Mouse (Mus musculus) inflammation-experienced regulatory T-cells, adult 6 months (primary cell): ENCODE data around the gene Olfr56. TPM values are rescaled to one million over a fixed set of nuclear protein-coding genes. Genes with fewer than 3 reads are reported as not detected.
"Not testable (repeated sequence)": the region's sequence is repeated elsewhere in the genome, so short reads cannot be mapped to it uniquely, and the experiment has no call there.

ENCODE experiments used
- ATAC-seq: one replicate; pipeline ENCODE4 v1.8.0; 2017
- polyA plus RNA-seq, 3 experiments: library from polyadenylated mRNA; unstranded; fragments of 100-300 nt; shearing (Covaris generic); gene quantifications; one replicate each; pipeline ENCODE4 v1.2.1; 2017

Olfr56 gene
- under 1 TPM; 0.40 to 0.94 (median 0.52) TPM for polyA plus RNA-seq

DNA sequence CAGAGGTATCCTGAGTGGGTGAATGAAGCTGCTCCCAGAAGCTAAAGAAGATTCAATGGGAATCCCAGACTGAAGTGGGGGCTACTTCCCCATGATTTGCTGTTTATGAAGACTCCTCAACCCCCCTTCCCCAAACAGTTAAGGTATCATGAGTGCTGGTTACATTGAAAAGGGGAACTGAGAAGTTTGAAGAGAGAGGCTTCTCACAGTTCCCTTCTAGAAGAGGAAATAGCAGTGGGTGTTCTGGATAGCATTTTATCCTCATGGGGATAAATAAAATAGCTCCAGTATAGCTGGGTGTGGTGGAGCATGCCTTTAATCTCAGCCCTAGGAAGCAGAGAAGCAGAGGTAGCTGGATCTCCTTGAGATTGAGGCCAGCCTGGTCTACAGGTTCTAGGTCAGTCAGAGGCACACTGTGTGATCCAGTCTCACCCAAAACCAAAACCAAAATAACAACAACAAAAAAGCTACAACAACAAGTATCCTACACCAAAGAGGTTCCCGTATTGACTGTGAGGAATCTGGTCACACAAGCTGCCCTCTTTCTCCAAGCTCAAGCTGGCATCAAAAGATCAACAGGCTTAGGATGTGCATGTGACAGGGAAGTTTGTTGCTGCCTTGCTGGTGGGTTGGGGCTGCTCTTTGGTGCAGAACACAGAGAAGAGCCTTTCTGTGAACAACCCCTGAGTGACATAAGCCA, at the start of gene Olfr56:
Gene Olfr56 (plus strand): TSS at position 650 of the 700 bp plus-strand sequence.
- not testable (repeated sequence) for ATAC-seq

DNA sequence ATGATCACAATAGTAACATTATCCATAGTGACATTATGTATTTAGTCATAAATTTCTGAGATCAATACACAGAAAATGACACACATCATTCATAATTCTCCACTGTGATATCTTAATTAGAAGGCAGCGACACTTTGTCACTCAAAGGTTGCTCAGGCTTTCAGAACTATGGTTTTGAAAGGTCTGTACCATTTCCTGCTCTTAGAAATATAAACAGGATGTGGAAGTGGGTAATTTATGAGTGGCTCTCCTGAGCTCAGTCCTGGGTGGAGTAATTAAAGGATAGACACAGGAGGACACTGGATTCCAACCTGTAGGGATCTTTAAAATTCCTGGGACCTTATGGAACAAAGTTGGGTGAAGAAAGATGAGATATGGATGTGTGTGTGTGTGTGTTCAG, 45.3 kb upstream of the Olfr56 start:
- peak; percentile 93 for ATAC-seq

DNA sequence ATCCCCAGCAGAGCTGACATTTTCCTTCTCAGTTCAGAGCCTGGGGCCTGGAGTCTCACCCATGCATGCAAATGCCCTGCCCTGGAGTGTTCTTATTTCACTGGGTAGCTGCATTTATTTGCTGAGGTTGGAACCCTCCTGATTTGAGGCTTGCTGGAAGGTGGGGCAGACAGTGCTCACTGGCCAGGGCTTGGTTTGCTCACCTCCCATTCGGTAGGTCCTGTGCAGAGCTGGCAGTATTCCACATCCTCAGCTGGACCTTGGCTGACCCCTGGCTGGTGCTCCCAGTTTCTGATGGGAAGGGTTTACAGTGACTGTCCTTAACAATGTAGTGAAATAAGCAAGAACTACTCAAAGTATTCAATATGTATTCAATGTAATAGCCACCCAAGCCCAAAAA, 44.8 kb upstream of the Olfr56 start:
- peak; percentile 32 for ATAC-seq

DNA sequence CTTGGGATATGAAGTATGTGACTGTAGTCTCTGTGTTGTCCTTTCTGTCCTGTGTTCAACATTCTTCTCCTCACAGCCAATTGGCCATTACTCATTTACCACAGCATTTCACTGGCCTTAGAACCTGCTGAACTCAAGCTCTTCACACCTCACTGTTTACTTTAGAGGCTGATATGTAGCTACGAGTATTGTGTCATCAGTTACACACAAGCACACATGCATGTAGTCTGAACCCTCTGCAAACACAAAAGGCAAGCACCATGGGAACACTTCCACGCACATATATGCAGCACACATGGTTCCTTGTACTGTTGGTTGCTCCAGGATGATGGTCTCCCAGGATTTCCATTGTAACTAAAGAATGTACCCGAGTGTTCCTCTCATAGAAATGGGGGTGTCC, 43.4 kb upstream of the Olfr56 start:
- ATAC-seq, result not testable (repeated sequence)

DNA sequence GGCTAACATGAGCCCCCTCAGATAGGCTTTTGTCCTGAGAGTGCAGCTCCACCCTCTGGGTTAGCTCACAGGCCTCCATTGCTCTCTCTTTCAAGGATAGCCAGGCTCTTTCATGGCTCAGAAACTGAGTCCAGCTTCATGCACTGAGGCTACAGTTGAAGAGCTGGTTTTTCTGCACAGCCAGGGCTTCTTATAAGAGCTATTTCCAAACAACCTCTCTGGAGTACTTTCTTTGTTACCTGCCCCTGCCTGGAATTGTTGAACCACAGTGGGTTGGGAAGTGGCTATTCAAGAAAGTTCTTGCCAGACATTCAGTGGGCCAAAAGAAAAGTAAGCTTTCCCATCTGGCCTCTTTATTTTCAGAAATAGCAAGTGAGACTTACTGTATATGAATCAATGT, 39.4 kb upstream of the Olfr56 start:
- ATAC-seq, result not testable (repeated sequence)

DNA sequence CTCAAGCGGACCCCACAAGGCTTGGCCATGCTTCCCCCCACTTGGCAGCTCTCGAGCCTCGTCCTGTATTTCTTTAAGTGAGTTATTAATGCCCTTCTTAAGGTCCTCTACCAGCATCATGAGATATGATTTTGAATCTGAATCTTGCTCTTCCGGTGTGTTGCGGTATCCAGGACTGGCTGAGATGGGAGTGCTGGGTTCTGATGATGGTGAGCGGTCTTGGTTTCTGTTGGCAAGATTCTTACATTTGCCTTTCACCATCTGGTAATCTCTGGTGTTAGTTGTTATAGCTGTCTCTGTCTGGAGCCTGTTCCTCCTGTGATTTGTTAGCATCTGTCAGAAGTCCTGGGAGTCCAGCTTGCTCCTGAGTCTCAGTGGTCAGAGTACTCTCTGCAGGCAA, 32.6 kb upstream of the Olfr56 start, which contains the start of gene Psme2b:
Gene Psme2b (minus strand): TSS at position 101 of the 400 bp plus-strand sequence.
- not testable (repeated sequence) for ATAC-seq

DNA sequence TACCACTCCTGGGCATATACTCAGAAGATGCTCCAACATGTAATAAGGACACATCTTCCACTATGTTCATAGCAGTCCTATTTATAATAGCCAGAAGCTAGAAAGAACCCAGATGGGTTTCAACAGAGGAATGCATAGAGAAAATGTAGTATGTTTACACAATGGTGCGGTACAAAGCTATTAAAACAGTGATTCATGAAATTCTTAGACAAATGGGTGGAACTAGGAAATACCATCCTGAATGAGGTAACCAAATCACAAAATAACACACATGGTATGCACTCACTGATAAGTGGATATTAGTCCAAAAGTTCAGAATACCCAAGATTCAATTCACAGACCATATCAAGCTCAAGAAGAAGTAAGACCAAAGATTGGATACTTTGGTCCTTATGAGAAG, 4.0 kb upstream of the Olfr56 start:
- not testable (repeated sequence) for ATAC-seq

DNA sequence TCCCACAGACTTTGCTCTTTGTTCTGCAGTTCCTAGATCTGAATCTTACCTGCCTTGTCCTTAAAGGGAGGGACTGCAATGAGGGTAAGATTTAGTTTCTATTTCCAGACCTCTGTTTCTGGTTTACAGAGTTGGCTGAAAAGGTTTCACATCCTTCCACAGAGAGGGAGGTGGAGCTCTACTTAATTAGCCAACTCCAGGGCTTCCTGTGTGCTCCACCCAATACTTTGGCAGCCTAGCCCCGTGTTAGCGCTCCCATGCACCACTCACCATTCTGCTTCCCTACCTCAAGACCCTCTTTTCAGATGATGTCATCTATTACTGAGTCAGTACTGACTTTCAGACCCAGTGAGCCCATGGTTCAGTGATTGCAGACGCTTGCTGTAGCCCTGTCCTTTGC, 562 bp downstream of the Olfr56 start, which contains the start of gene 9930111J21Rik1:
Gene 9930111J21Rik1 (minus strand): TSS at position 148 of the 400 bp plus-strand sequence.
- ATAC-seq, result peak; percentile 78

DNA sequence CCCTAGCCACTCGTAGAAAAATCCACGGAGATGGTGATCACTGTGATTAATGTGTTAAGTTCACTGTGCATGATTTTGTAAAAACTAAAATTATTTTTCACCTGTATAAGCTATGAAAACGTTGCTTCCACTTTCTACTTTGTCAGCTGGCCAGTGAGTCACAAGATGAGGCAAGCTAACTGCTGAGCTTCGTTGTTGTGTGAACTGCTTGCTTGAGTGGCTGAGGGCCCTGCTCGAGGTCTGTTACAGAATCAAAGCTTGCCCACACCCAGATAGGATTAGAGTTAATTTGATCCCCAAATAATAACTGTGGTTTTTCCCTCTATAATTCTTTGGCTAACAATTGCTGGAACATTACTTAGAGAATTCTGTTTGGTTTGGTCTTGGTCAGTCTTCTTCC, 1.4 kb downstream of the Olfr56 start:
- ATAC-seq, result peak; percentile 17

DNA sequence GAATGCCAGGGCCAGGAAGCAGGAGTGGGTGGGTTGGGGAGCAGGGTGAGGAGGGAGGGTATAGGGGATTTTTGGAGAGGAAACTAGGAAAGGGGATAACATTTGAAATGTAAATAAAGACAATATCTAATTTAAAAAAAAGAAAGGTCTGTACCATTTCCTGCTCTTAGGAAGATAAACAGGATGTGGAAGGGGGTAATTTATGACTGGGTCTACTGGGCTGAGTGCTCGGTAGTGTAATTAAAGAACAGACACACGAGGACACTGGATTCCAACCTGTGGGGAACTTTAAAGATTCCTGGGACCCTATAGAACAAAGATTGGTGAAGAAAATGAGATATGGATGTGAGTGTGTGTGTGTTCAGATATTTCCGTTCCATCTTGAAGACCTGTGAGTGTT, 4.2 kb downstream of the Olfr56 start:
- ATAC-seq, result peak; percentile 55

DNA sequence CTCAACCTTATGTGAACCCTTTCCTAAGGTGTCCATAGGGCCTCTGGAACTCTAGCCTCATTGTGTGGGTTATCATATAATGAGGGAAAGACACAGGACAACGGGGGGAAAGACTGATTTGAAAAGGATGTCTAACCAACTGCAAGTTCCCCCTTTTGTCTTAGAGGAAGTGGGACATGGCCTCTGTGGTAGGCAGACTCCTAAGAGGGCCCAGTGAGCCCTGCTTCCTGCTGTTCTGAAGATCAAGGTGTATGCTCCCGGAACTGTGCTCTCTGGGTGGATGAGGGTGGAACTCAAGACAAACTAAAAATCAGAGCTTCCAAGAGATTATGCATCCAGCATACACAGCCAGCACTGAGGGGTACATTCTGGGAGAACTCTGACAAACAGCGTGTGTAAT, 9.5 kb downstream of the Olfr56 start:
- ATAC-seq, result peak; percentile 45

DNA sequence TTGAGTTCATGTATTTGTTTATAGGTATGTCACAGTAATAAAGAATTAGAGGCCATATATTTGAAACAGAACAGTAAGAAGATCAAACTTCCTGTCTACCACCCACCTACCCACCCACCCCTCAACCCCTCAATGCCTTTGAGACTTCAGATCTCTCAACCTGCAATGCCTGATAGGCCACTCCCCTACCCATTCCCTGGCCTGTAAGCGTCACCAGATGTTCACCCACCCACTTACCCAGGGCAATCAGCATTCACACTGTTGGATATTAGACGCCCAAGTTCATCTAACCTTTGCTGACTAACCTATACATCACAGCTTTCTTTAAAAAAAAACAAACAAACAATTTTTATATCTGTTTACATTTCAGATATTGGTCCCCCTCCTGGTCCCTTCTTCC, 11.3 kb downstream of the Olfr56 start:
- peak; percentile 60 for ATAC-seq

DNA sequence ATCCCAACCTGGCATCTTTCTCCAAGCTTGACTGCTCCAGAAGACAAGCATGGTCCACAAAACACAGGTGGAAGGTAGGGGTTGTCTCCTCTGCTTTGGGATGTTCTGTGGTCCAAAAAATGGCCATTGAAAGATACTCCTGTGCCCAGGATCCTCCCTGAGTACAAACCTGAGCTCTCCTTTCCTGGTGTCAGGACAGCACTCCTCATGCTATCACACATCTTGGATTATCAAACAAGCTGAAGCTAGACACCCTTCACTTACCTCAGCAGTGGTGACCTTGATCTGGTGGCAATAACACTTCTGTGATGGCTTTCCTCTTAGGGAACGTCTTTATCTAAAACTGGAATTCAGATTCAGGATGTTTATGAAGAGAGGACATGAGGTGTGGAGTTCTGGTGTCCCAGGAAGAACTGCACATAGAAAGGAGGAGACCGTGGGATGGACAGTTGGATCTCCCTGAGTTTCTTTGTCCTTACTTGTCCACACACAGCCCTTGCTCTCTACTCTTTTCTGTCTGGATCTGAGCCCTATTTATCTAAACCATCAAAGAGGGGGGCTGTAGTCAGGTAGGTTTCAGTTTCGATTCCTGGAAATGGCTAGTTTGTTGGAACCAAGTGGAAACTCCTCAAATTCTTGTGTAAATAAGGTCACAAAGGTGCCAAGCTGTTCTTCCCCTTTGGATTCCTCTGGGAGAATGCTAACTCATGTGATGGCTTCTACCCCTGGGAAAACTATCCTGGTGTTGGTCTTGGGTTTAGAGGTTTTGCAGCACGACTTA, 13.2 kb downstream of the Olfr56 start, which contains the start of gene Gm12185:
Gene Gm12185 (minus strand): TSS at position 487 of the 781 bp plus-strand sequence.
- not testable (repeated sequence) for ATAC-seq

DNA sequence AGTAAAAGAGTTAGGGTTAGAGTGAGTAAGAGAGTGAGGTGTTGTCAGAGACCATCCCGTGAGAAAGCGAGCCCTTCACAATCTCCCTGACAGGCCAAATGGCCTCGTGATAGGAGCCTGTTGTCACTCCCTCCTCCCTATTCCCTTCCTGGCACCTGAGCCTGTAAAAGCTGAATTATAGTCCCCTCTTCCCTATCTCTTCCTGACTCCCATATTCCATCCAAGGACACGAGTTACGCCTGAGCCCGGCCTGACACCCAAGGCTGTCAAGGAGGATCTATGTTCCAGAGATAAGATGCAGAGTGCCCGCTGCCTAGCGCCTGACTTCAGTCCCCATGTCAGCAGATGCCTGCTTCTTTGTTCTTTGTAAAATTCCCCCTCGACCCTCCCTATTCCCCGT, 14.6 kb downstream of the Olfr56 start:
- ATAC-seq, result not testable (repeated sequence)

DNA sequence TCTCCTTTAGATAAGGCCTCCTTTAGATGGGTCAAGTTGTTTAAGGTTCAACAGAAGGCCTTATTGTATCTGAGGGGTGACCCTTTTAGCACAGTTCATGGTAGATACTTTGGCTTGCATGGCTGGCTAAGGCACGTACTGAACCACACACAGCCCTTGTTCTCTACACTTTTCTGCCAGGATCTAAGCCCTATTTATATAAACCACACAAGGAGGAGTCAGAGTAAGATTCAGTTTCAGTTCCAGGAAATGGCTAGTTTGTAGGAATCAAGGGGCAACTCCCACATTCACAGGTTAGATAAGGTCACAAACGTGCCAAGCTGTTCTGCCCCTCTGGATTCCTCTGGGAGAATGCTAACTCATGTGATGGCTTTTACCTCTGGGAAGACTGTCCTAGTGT, 15.3 kb downstream of the Olfr56 start, which contains the start of gene Tgtp1:
Gene Tgtp1 (minus strand): TSS at position 155 of the 400 bp plus-strand sequence.
- ATAC-seq, result peak; percentile 55

DNA sequence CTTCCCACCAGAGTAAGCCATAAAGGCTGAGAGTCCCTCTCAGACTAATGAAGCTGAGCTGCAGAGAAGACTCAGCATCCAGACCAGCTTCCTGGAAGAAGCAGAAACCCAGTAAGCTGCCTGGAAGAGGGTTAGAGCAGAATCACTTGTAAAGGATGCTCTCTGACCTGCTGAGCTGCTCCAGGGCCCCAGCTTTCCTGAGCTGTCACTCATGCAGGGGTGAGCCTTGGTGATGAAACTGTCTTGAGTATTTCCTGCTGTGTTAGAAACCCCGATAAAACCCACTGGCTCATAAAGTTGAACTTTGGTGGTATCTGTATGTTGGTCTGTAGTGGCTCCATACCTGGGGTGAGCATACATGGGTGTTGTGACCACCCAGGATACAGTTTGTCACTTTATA, 21.7 kb downstream of the Olfr56 start:
- ATAC-seq, result peak; percentile 81

DNA sequence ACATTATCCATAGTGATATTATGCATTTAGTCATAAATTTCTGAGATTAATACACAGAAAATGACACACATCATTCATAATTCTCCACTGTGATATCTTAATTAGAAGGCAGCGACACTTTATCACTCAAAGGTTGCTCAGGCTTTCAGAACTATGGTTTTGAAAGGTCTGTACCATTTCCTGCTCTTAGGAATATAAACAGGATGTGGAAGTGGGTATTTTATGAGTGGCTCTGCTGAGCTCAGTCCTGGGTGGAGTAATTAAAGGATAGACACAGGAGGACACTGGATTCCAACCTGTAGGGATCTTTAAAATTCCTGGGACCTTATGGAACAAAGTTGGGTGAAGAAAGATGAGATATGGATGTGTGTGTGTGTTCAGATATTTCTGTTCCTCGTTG, 27.6 kb downstream of the Olfr56 start:
- ATAC-seq, result peak; percentile 86

DNA sequence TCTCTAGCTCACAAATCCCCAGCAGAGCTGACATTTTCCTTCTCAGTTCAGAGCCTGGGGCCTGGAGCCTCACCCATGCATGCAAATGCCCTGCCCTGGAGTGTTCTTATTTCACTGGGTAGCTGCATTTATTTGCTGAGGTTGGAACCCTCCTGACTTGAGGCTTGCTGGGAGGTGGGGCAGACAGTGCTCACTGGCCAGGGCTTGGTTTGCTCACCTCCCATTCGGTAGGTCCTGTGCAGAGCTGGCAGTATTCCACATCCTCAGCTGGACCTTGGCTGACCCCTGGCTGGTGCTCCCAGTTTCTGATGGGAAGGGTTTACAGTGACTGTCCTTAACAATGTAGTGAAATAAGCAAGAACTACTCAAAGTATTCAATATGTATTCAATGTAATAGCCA, 28.1 kb downstream of the Olfr56 start:
- not testable (repeated sequence) for ATAC-seq

DNA sequence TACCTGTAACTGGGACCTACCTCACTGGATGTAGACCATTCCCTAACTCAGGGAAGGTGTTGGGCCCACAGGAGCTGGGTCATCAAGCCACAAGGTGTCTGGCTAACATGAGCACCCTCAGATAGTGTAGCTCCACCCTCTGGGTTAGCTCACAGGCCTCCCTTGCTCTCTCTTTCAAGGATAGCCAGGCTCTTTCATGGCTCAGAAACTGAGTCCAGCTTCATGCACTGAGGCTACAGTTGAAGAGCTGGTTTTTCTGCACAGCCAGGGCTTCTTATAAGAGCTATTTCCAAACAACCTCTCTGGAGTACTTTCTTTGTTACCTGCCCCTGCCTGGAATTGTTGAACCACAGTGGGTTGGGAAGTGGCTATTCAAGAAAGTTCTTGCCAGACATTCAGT, 33.4 kb downstream of the Olfr56 start:
- ATAC-seq, result not testable (repeated sequence)

DNA sequence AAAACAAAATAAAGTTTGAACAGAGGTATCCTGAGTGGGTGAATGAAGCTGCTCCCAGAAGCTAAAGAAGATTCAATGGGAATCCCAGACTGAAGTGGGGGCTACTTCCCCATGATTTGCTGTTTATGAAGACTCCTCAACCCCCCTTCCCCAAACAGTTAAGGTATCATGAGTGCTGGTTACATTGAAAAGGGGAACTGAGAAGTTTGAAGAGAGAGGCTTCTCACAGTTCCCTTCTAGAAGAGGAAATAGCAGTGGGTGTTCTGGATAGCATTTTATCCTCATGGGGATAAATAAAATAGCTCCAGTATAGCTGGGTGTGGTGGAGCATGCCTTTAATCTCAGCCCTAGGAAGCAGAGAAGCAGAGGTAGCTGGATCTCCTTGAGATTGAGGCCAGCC, 71.4 kb downstream of the Olfr56 start:
- not testable (repeated sequence) for ATAC-seq

DNA sequence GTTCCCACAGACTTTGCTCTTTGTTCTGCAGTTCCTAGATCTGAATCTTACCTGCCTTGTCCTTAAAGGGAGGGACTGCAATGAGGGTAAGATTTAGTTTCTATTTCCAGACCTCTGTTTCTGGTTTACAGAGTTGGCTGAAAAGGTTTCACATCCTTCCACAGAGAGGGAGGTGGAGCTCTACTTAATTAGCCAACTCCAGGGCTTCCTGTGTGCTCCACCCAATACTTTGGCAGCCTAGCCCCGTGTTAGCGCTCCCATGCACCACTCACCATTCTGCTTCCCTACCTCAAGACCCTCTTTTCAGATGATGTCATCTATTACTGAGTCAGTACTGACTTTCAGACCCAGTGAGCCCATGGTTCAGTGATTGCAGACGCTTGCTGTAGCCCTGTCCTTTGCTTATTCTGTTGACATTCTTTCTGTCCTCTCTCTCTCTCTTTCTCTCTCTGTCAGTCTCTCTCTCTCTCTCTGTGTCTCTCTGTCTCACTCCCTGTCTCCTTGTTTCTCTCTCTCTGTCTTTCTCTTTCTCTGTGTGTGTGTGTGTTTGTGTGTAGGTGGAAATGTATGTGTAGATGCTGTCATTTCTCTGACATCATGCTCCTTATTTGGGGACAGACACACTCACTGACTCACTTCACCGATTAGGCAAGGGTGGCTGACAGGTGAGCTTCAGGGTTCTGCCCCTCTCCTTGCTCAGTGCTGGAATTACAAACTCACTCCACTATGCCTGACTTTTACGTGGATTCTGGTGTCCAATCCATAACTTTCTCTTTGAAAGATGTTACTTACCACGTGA, 72.6 kb downstream of the Olfr56 start, which contains the start of gene 9930111J21Rik2:
Gene 9930111J21Rik2 (minus strand): TSS at position 150 of the 799 bp plus-strand sequence.
- peak; percentile 78 for ATAC-seq

DNA sequence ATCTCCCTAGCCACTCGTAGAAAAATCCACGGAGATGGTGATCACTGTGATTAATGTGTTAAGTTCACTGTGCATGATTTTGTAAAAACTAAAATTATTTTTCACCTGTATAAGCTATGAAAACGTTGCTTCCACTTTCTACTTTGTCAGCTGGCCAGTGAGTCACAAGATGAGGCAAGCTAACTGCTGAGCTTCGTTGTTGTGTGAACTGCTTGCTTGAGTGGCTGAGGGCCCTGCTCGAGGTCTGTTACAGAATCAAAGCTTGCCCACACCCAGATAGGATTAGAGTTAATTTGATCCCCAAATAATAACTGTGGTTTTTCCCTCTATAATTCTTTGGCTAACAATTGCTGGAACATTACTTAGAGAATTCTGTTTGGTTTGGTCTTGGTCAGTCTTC, 73.2 kb downstream of the Olfr56 start:
- ATAC-seq, result not testable (repeated sequence)
